Mouse (Mus musculus) bone marrow, adult 2 months (tissue): ENCODE measurements at regions not wholly inside any gene's neighbourhood (a gene's known extent, or its start where the extent isn't known, plus 50 kb on each side); places are given as distances from the start of the nearest gene placed in this dataset.

ENCODE experiments used
- CTCF ChIP-seq: fragments of 200-500 bp; IDR thresholded peaks from 2 replicates; pipeline ENCODE4 v1.5.1; 2011; ENCODE audit warnings: low read length, control low read depth; ENCODE audit not compliant: control insufficient read depth, insufficient read depth
- POLR2A ChIP-seq: fragments of 200-500 bp; IDR thresholded peaks from 2 replicates; pipeline ENCODE4 v1.6.1; 2011; ENCODE audit warnings: low read depth, mild to moderate bottlenecking, control low read depth, low read length, borderline replicate concordance; ENCODE audit not compliant: control insufficient read depth

GRCm38 (mm10) chr9:67137141-67137540 lies 87.9 kb upstream of the Tpm1 start:
- no peak for TF ChIP-seq CTCF
- TF ChIP-seq POLR2A: no peak
